Mouse (Mus musculus) MEL (cell line): ENCODE results near the gene Scn8a.

Source experiments
- CTCF ChIP-seq, 3 experiments: IDR thresholded peaks in 2 of 3; conservative IDR thresholded peaks in 1 of 3; 2 replicates each; pipeline ENCODE4 v1.5.1; 2011 to 2012; ENCODE audit warnings: low read length in 3 of 3, low read depth in 2 of 3, mild to moderate bottlenecking in 2 of 3, improper control_type of control experiment in 1 of 3, inconsistent platforms in 1 of 3, mixed read lengths in 1 of 3, moderate library complexity in 1 of 3; ENCODE audit not compliant: control insufficient read depth in 1 of 3, insufficient read depth in 1 of 3, poor library complexity in 1 of 3, severe bottlenecking in 1 of 3
- EP300 ChIP-seq, 2 experiments: IDR thresholded peaks; 2 replicates each; pipeline ENCODE4 v1.6.1; 2011; ENCODE audit warnings: improper control_type of control experiment in 2 of 2, low read length in 2 of 2, low read depth in 1 of 2, mild to moderate bottlenecking in 1 of 2
- SMC3 ChIP-seq: IDR thresholded peaks from 2 replicates; pipeline ENCODE4 v1.6.1; 2011; ENCODE audit warnings: low read depth, low read length, improper control_type of control experiment
- ZKSCAN1 ChIP-seq: IDR thresholded peaks from 2 replicates; pipeline ENCODE4 v1.6.1; 2012; ENCODE audit warnings: low read depth, mild to moderate bottlenecking, inconsistent platforms, low read length, improper control_type of control experiment, moderate library complexity

- no peak for TF ChIP-seq SMC3
- no peak for TF ChIP-seq ZKSCAN1
- TF ChIP-seq CTCF (IDR thresholded peaks at IDR 0.05 in 2 of 3, conservative IDR thresholded peaks at IDR 0.05 in 1 of 3; ENCODE audit: control insufficient read depth in 1 of 3, insufficient read depth in 1 of 3, low read depth in 2 of 3, low read length in 3 of 3, poor library complexity in 1 of 3, severe bottlenecking in 1 of 3) = no peak
- TF ChIP-seq EP300 (IDR thresholded peaks at IDR 0.05; ENCODE audit: low read depth in 1 of 2, low read length in 2 of 2) = no peak
Measured at GRCm38 (mm10) chr15:100896502-100896901, 26.8 kb downstream of the Scn8a start.
